Mouse (Mus musculus): ENCODE results near the gene Micu2.

The Micu2 gene

DNA sequence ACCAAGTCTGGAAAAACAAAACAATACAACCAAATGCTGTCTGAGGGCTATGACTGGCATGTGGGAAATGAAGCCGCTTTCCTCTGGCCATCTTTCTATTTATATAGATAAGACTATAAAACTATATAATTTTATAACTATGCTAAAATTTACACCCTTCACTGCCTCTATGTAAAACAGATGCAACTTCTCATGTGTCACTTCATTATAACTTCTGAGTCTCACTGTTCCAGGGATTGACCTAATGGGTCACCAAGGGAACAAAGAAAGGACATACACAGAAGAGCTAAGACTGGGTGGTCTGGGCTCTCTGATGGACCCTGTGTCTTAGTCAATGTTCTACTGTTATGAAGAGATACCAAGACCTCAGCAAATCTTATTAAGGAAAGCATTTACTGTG, 106.1 kb downstream of the Micu2 start:
- no peak for DNase-seq (ENCODE audit: low read depth)

DNA sequence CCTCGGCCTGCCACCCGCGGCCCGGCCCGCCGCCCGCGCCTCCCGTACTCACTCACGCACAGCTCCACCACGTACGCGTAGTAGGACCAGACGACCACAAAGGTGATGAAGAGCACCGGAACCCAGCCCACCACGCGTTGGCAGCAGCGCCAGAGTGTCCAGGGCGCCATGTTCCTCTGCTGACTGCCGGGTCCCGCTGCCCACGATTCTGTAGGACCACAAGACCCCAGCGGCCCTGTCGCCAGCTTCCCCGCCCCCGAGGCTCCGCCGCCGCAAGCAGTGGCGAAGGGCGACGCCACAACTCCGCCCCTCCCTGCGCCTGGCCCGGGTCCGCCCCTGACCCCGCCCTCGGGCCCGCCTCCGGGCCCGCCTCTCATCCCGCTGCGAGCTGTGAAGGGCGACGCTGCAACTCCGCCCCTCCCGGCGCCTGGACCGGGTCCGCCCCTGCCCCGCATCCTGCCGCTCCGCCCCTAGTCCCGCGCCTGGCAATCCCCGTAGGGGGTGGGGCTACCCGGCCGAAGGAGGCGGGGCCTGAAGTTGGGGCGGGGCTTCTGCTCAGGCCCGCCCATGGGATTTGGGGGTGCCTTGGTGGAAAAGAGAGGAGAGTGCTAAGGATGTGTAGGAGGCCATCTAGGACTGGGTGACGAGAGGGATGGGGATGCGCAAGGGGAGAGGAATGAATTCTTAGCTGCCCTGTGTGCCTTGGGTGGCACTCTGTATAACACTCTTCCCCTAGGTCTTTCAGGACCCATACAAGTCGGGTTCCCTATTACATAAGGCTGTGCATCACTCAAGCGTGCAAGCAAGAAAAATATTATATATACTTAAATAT, 108.8 kb downstream of the Micu2 start, which contains the start of gene Zdhhc20:
TSS of gene Zdhhc20 (minus strand) at position 266 of the 832 bp plus-strand sequence.
- peak; percentile 86 for DNase-seq (ENCODE audit: low read depth)

DNA sequence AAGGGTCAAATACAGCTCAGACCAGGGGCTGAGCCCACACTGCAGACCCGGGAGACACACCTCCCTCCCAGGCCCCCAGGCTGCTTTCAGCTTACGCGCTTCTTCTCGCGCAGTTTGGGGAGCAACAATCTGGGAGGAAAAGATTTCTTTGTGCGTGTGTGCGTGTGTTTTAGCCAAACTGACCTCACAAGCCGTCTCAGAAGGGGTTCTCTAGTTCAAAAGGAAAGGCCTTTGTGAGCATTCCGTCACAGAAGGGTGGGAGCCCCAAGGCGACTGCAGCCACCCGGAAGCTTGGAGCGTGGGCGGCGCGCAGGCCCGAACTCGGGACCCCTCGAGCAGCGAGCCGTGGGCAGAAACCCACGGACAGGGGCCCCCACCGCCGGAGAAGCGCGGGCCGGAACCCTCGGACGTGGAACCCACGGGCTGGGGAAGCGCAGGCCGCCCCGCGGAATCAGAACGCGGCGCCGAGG, 109.5 kb downstream of the Micu2 start:
- DNase-seq (ENCODE audit: low read depth) = no peak

DNA sequence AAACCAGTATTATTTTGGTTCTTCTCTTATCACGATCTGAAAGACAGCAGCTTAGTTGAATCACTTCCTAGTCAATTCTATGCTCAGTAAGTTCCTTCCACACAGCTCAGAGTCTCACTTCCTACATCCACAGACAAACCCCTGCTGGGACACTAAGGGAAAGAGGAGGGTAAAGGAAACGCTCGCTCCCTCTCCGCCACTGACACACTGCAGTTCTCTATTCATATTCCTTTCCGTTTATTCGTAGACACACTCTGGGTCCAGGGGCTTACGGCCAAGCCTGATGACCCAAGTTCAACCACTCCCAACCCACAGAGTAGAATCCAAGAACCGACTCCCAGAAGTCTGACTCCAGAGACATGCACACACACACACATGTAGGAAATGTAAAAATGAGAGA, 111.9 kb downstream of the Micu2 start:
- no peak for DNase-seq (ENCODE audit: low read depth)

DNA sequence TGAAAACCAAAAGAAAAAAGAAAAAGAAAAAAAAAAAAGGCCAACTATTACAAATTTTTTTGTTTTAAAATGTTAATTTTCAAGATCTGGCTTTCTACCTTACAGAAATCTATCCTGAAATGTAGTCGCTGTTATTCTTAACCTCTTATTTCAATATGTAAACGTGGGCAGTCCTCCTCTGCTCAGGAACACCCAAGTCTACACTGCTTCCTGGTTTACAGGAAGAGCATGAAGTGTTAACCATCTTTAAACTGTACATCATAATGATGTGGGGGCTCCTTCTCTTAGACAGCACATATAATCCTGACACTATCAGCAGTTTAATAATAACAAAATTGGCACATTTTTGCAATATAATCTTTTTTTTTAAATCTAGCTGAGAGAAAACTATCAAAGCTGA, 113.0 kb downstream of the Micu2 start:
- no peak for DNase-seq (ENCODE audit: low read depth)

DNA sequence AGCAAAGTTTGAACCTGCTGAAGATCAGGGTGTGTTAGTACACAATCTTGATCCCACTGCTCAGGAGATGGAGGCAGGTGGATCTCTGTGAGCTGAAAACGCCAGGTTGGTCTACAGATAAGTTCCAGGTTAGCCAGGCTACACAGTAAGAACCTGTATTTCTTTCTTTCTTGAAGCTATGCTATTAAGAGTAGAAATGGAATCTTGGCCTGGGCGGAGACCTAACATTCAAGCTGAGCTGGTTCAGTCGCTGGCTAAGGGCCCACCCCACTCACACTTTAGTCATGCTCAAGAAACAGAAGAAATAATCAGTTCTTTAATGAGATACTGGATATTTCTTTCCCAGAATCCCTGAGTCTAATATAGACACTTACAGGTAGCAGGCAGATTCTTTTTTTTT, 115.7 kb downstream of the Micu2 start:
- no peak for DNase-seq (ENCODE audit: low read depth)

DNA sequence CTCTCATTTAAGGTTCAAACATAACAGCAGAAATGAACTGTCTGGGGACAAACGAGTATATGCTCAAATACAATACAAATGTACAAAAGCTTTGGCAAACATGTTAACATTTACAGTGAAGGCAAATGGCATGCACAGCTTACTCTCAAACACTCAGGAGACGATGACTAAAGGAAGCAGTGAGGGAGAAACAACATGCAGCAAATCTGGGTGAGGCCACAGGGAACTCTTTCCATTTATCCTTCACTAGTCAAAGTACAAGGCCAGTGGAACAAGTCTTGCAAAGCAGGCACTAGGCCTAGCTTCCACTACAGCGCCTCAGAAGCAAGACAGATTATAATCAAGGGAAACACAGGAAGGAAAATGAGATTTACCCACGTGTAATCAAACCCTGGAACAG, 116.3 kb downstream of the Micu2 start:
- DNase-seq (ENCODE audit: low read depth) = no peak

DNA sequence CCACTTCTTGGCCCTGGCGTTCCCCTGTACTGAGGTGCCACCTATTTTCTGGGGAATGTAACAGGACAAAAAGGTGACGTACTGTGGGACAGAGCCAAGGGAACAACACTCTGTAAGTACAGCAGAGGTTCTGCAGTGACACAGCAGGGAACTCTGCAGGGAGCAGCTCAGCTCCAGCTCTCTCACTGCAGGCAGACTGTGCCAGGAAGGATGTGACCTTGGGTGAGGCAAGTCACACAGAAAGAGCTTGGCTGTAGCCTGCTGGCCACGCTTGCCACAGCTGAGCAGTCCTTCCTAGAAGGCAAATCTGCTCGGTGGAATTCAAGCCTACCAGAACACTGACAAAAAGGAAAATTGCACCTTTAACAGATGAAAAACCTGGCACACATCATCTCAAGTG, 117.3 kb downstream of the Micu2 start:
- no peak for DNase-seq (ENCODE audit: low read depth)

DNA sequence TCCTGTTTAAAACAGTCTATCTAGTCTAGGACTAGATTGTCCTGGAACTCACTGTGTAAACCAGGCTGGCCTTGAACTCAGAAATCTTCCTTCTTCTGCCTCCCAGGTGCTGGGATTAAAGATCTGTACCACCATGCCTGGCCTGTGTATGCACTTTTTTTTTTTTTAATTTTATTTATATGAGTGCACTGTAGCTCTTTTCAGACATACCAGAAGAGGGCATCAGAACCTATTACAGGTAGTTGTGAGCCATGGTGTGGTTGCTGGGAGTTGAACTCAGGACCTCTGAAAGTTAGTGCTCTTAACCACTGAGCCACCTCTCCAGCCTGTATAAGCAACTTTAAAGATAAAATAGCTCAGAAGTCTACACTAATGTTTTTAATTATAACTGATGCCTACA, 118.0 kb downstream of the Micu2 start:
- DNase-seq (ENCODE audit: low read depth) = no peak

DNA sequence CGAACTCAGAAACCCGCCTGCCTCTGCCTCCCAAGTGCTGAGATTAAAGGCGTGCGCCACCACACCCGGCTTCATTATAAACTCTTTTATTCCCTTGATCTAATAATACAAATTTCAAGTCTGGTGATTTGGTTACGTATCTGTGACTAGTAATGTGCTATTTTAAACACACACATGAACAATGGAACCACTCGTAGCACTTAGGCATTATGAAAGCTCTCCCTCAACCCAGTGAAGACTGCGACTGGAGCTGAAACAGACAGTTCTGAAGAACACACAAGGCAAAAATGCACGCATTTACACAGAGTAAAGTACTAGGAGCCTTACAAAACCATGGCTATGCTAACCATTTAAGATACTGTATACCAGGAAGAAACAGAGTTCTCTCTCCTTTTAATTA, 121.1 kb downstream of the Micu2 start:
- DNase-seq (ENCODE audit: low read depth) = no peak

DNA sequence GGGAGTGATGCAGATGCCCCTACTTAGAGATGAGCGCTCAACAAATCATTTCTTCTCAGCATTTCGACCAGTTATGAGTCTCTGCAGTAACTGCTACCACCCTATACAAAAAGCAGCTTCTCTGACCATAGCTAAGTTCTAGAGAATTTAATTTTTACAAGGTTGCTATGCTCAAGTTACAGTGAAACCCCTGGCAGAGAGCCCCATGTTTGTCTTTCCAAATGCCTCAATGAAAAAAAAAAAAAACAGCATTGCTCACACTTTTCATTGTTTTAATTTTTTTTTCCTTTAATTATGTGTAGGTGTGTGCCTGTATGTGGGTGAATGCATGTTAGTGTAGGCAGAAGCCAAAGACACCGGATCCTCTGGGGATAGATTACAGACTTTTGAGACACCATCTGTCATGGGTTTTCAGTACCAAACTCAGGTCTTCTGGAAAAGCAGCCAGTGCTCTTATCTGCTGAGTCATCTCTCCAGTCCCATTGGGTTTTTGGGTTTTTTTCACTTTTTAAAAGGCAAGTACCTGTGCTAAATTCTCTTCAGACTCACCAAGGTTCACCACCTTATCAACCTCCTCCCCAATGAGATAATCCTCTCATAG, 132.3 kb downstream of the Micu2 start:
- DNase-seq (ENCODE audit: low read depth) = no peak
